Mouse (Mus musculus): ENCODE data around the gene Tmem256. TPM values are rescaled to one million over a fixed set of nuclear protein-coding genes. Genes with fewer than 3 reads are reported as not detected.

Gene Tmem256
- polyA plus RNA-seq, 1 experiment from 2014 or later, result 584 TPM

GRCm38 (mm10) chr11:69823456-69823855 lies 14.9 kb upstream of the Tmem256 start:
- Histone ChIP-seq H3K27me3 (replicated peaks; ENCODE audit: control insufficient read depth, insufficient read depth, low read length) (no peaks in the 10 kb centered on the region), H3K9me3 (ENCODE audit: control insufficient read depth) (no peaks in the 10 kb centered on the region), H3K36me3 (ENCODE audit: control insufficient read depth, insufficient read depth) (peaks cover 20% of the 10 kb centered on the region; the same call in 1 of the 2 replicates), H3K4me1 (replicated peaks; ENCODE audit: control insufficient read depth, insufficient read depth, low read length) (no peaks in the 10 kb centered on the region), H3K9ac (ENCODE audit: low read depth, low read length) (0 out of 2 replicates have a peak overlapping the region, but pooled peaks have one; percentile 7), H3K4me3 (ENCODE audit: low read depth, low read length) (no peak overlapping the region), H3K27ac (ENCODE audit: low read depth, low read length) (no peak overlapping the region), H3K4me2 (replicated peaks; ENCODE audit: low read depth) (no peak overlapping the region)
- no peak for TF ChIP-seq CTCF (IDR thresholded peaks at IDR 0.05; ENCODE audit: low read depth)
- WGBS, result 61% methylated on average over 2 of the region's 2 CpGs
- ATAC-seq, result no peak

- 55% methylated on average over 5 of the region's 5 CpGs for WGBS
- Histone ChIP-seq H3K36me3 (ENCODE audit: control insufficient read depth, insufficient read depth) (peaks cover 20% of the 10 kb centered on the region; the same call in 1 of the 2 replicates), H3K4me1 (replicated peaks; ENCODE audit: control insufficient read depth, insufficient read depth, low read length) (no peaks in the 10 kb centered on the region), H3K9ac (ENCODE audit: low read depth, low read length) (no peak overlapping the region), H3K4me2 (replicated peaks; ENCODE audit: low read depth) (no peak overlapping the region), H3K27ac (ENCODE audit: low read depth, low read length) (no peak overlapping the region), H3K9me3 (ENCODE audit: control insufficient read depth) (no peaks in the 10 kb centered on the region), H3K4me3 (ENCODE audit: low read depth, low read length) (no peak overlapping the region), H3K27me3 (replicated peaks; ENCODE audit: control insufficient read depth, insufficient read depth, low read length) (0 out of 2 replicates have a peak, but pooled peaks cover under 1% of the 10 kb centered on the region)
- no peak for TF ChIP-seq CTCF (IDR thresholded peaks at IDR 0.05; ENCODE audit: low read depth)
- no peak for ATAC-seq
These were observed 9.5 kb upstream of the Tmem256 start for GRCm38 (mm10) chr11:69828832-69829231.

GRCm38 (mm10) chr11:69833554-69833953 lies 4.8 kb upstream of the Tmem256 start:
- no peaks in the 10 kb centered on the region for H3K4me1 ChIP-seq (replicated peaks; ENCODE audit: control insufficient read depth, insufficient read depth, low read length)
- ATAC-seq, result no peak
- H3K36me3 ChIP-seq (ENCODE audit: control insufficient read depth, insufficient read depth), result no peaks in the 10 kb centered on the region
- 58% methylated on average over 8 of the region's 8 CpGs for WGBS
- no peaks in the 10 kb centered on the region for H3K9me3 ChIP-seq (ENCODE audit: control insufficient read depth)
- peak overlapping the region; percentile 50; the same call in 1 of the 2 replicates for H3K9ac ChIP-seq (ENCODE audit: low read depth, low read length)
- H3K4me2 ChIP-seq (replicated peaks; ENCODE audit: low read depth), result peak overlapping the region; percentile 72
- H3K27me3 ChIP-seq (replicated peaks; ENCODE audit: control insufficient read depth, insufficient read depth, low read length), result peaks cover 15% of the 10 kb centered on the region; the same call in 1 of the 2 replicates
- no peak overlapping the region for H3K27ac ChIP-seq (ENCODE audit: low read depth, low read length)
- no peak for TF ChIP-seq CTCF (IDR thresholded peaks at IDR 0.05; ENCODE audit: low read depth)
- H3K4me3 ChIP-seq (ENCODE audit: low read depth, low read length), result peak overlapping the region; percentile 38

GRCm38 (mm10) chr11:69834001-69834549 lies 4.2 kb upstream of the Tmem256 start:
- Histone ChIP-seq H3K9ac (ENCODE audit: low read depth, low read length) (peak overlapping the region; percentile 50), H3K36me3 (ENCODE audit: control insufficient read depth, insufficient read depth) (no peaks in the 10 kb centered on the region), H3K4me1 (replicated peaks; ENCODE audit: control insufficient read depth, insufficient read depth, low read length) (no peaks in the 10 kb centered on the region), H3K9me3 (ENCODE audit: control insufficient read depth) (no peaks in the 10 kb centered on the region), H3K27ac (ENCODE audit: low read depth, low read length) (no peak overlapping the region), H3K27me3 (replicated peaks; ENCODE audit: control insufficient read depth, insufficient read depth, low read length) (peaks cover 15% of the 10 kb centered on the region; the same call in 1 of the 2 replicates), H3K4me3 (ENCODE audit: low read depth, low read length) (peak overlapping the region; percentile 38), H3K4me2 (replicated peaks; ENCODE audit: low read depth) (peak overlapping the region; percentile 72)
- ATAC-seq, result no peak
- WGBS, result 12% methylated on average over 42 of the region's 48 CpGs
- peak; percentile 21 for TF ChIP-seq CTCF (IDR thresholded peaks at IDR 0.05; ENCODE audit: low read depth)

- Histone ChIP-seq H3K27me3 (replicated peaks; ENCODE audit: control insufficient read depth, insufficient read depth, low read length) (peaks cover 15% of the 10 kb centered on the region; the same call in 1 of the 2 replicates), H3K4me3 (ENCODE audit: low read depth, low read length) (no peak overlapping the region), H3K9me3 (ENCODE audit: control insufficient read depth) (no peaks in the 10 kb centered on the region), H3K9ac (ENCODE audit: low read depth, low read length) (no peak overlapping the region), H3K36me3 (ENCODE audit: control insufficient read depth, insufficient read depth) (no peaks in the 10 kb centered on the region), H3K4me2 (replicated peaks; ENCODE audit: low read depth) (peak overlapping the region; percentile 98; the same call in 1 of the 2 replicates), H3K27ac (ENCODE audit: low read depth, low read length) (no peak overlapping the region), H3K4me1 (replicated peaks; ENCODE audit: control insufficient read depth, insufficient read depth, low read length) (no peaks in the 10 kb centered on the region)
- WGBS, result 43% methylated on average over 9 of the region's 9 CpGs
- no peak for ATAC-seq
- TF ChIP-seq CTCF (IDR thresholded peaks at IDR 0.05; ENCODE audit: low read depth), result no peak
These were observed 2.9 kb upstream of the Tmem256 start for GRCm38 (mm10) chr11:69835326-69835965.

GRCm38 (mm10) chr11:69835966-69836335 lies 2.4 kb upstream of the Tmem256 start:
- Histone ChIP-seq H3K27ac (ENCODE audit: low read depth, low read length) (no peak overlapping the region), H3K9ac (ENCODE audit: low read depth, low read length) (no peak overlapping the region), H3K4me2 (replicated peaks; ENCODE audit: low read depth) (peak overlapping the region; percentile 98; the same call in 1 of the 2 replicates), H3K27me3 (replicated peaks; ENCODE audit: control insufficient read depth, insufficient read depth, low read length) (peaks cover 15% of the 10 kb centered on the region; the same call in 1 of the 2 replicates), H3K4me1 (replicated peaks; ENCODE audit: control insufficient read depth, insufficient read depth, low read length) (no peaks in the 10 kb centered on the region), H3K4me3 (ENCODE audit: low read depth, low read length) (no peak overlapping the region), H3K36me3 (ENCODE audit: control insufficient read depth, insufficient read depth) (no peaks in the 10 kb centered on the region), H3K9me3 (ENCODE audit: control insufficient read depth) (no peaks in the 10 kb centered on the region)
- no peak for TF ChIP-seq CTCF (IDR thresholded peaks at IDR 0.05; ENCODE audit: low read depth)
- no peak for ATAC-seq
- WGBS, result 34% methylated on average over 4 of the region's 4 CpGs

Measured in intestine, postnatal 0 days (tissue).